Mouse (Mus musculus) thymus, postnatal 4 days (tissue): ENCODE results near the gene Natd1.

Source experiments
- DNase-seq: peaks from one replicate; pipeline ENCODE4 v3.0.0; 2021

Natd1 gene

GRCm38 (mm10) chr11:60914491-60914890 lies at the start of gene Natd1:
Natd1 (minus strand) TSS chr11:60914750.
- no peak for DNase-seq

GRCm38 (mm10) chr11:60962709-60963108 lies 48.2 kb upstream of the Natd1 start:
- no peak for DNase-seq

GRCm38 (mm10) chr11:60961176-60961575 lies 46.6 kb upstream of the Natd1 start:
- DNase-seq, result no peak

- DNase-seq, result no peak
These were observed 44.4 kb upstream of the Natd1 start for GRCm38 (mm10) chr11:60958948-60959347.

GRCm38 (mm10) chr11:60955621-60956383 lies 41.3 kb upstream of the Natd1 start:
- DNase-seq, result no peak

GRCm38 (mm10) chr11:60954255-60955104 lies 39.9 kb upstream of the Natd1 start:
- no peak for DNase-seq

GRCm38 (mm10) chr11:60953803-60954202 lies 39.3 kb upstream of the Natd1 start:
- DNase-seq, result peak; percentile 87

- DNase-seq, result no peak
These were observed 38.4 kb upstream of the Natd1 start for GRCm38 (mm10) chr11:60952986-60953385.

- DNase-seq, result no peak
These were observed 37.8 kb upstream of the Natd1 start for GRCm38 (mm10) chr11:60952362-60952761.

GRCm38 (mm10) chr11:60951896-60952295 lies 37.3 kb upstream of the Natd1 start:
- no peak for DNase-seq

- DNase-seq, result no peak
These were observed 30.5 kb upstream of the Natd1 start for GRCm38 (mm10) chr11:60945003-60945402.

GRCm38 (mm10) chr11:60942263-60943015 lies 27.9 kb upstream of the Natd1 start:
- no peak for DNase-seq

GRCm38 (mm10) chr11:60941370-60941769 lies 26.8 kb upstream of the Natd1 start:
- no peak for DNase-seq

- no peak for DNase-seq
These were observed 26.0 kb upstream of the Natd1 start for GRCm38 (mm10) chr11:60940501-60940900.

- DNase-seq, result no peak
These were observed 24.9 kb upstream of the Natd1 start for GRCm38 (mm10) chr11:60939487-60939886.

- no peak for DNase-seq
These were observed 23.1 kb upstream of the Natd1 start for GRCm38 (mm10) chr11:60937611-60938010.

GRCm38 (mm10) chr11:60935975-60936373 lies 21.4 kb upstream of the Natd1 start:
- DNase-seq, result no peak

- DNase-seq, result peak; percentile 75
These were observed 20.9 kb upstream of the Natd1 start for GRCm38 (mm10) chr11:60935326-60935974.

GRCm38 (mm10) chr11:60934795-60935194 lies 20.2 kb upstream of the Natd1 start:
- no peak for DNase-seq

- DNase-seq, result no peak
These were observed 18.8 kb upstream of the Natd1 start for GRCm38 (mm10) chr11:60933178-60933930.

- peak; percentile 28 for DNase-seq
These were observed 18.0 kb upstream of the Natd1 start for GRCm38 (mm10) chr11:60932503-60933020.
